Mouse (Mus musculus) cerebellum, postnatal 36 days (tissue): ENCODE measurements around the gene Mlh3.

Source experiments
- DNase-seq, 2 experiments: peaks; one replicate each; pipeline ENCODE4 v3.0.0; 2021 to 2022; ENCODE audit warnings: mixed read lengths in 2 of 2

Mlh3 gene

GRCm38 (mm10) chr12:85280845-85281651 is 10.6 kb upstream of the Mlh3 start:
- no peak for DNase-seq

DNA sequence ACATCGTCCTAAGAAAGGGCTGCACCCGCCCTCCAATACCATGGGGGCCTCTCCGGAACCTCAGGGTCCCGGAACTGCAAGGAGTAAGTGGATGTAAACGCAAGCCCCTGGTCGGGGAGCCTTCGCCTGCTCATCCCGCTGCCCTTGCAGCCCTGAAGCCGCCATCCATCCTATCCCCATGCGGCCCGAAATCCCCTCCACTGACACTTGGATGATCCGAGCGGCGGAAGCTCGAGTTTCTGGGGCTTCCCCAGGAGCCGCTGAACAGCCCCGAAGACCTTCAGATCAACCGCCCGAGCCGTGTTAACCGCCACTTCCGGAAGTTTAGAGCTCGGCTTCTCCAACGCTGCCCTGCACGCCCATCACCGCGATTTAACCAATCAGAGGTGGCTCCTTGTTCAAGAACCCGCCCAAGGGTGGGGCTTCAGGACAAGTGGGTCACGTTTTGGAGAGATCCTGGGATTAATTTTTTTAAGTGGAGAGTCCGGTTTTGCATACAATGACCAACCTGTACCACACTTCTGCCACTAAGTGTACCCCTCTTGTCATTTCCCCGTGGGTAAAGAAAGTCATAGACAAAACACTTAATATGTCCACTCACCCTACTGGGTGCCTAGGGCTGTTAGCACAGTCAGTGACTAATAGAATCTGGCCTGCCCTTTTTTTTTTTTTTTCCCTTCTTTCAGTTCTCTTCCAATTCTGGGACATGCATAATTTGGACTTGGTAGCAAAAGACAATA is 9.9 kb upstream of the Mlh3 start:
- peak; percentile 97 to 100 for DNase-seq

- peak; percentile 43 to 59 for DNase-seq
Observed at GRCm38 (mm10) chr12:85279396-85280080, 9.1 kb upstream of the Mlh3 start.

GRCm38 (mm10) chr12:85278919-85279318 is 8.5 kb upstream of the Mlh3 start:
- no peak for DNase-seq

GRCm38 (mm10) chr12:85276273-85276672 is 5.9 kb upstream of the Mlh3 start:
- no peak for DNase-seq

DNA sequence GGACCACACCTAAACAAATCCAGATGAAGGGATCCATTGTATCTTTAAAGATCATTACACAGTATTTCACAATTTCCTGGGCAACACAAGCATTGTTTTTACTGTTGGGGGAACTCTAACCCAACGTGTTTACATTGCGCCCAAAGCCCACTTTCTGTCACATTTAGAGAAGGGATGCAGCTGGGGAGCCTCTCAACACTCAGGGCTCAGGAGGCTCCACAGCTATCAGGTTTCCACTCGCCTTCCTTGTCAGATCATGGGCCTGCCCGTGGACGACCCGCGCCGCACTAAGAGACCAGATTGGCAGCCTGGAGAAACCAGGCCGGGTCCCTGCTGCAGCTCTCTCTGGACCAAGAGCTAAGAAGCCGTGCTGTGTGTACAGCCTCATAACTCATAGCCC is 3.1 kb upstream of the Mlh3 start:
- DNase-seq = no peak

DNA sequence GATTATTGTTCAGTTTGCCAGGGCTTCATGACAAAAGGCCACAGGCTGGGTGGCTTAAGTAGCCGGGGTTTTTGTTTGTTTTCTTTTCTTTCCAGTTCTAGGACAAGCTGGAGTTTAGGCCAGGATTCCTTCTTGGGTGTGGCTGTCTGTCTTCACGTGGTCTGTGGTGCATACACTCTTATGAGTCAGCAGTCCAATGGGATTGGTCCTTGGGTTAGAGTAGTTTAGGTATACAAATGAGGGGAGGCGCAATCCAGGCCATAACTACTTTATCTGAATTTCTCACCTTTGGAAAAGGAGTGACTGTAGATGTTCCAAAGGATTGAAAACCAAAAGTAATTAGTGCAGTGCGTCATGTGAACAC is 1.4 kb upstream of the Mlh3 start:
- DNase-seq = no peak

GRCm38 (mm10) chr12:85271132-85271842 is 888 bp upstream of the Mlh3 start:
- DNase-seq = no peak

- DNase-seq = no peak
Observed at GRCm38 (mm10) chr12:85269821-85270220, 578 bp downstream of the Mlh3 start.

DNA sequence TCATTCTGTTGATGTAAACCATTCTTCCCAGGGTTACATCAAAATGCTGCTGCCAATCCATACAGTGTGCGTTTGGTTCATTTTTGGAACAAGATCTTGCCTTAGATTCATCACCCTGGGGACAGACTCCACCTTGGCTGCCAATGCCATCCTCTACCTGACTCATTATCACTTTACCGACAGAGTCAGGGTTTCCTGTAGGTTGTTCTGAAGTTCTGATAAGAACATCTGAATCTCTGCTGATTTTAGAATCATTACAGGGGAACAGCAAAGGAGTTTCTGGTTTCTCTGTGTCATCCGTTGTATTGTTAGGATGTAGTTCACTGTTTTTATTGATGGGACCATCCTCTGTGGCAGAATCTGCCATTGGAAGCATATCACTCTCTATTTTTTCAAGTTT is 4.2 kb downstream of the Mlh3 start:
- DNase-seq = no peak

DNA sequence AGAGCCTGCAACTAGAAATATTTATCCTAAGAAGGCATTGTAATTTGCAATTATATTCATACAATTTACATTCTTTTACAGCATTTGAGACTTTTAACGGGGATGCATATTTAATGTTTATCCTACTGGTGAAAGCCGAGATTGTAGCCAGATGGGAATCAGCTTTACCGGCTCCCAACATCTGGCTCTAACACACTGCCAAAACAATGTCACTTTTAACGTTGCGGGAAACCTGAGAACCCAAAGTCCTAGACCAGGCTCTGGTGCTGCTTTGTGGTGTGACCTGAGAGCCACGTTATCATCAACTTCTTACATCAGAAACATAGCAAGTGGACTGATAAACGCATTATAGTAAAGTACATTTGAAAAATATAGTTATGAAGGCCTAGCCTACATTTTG is 5.5 kb downstream of the Mlh3 start:
- no peak for DNase-seq

DNA sequence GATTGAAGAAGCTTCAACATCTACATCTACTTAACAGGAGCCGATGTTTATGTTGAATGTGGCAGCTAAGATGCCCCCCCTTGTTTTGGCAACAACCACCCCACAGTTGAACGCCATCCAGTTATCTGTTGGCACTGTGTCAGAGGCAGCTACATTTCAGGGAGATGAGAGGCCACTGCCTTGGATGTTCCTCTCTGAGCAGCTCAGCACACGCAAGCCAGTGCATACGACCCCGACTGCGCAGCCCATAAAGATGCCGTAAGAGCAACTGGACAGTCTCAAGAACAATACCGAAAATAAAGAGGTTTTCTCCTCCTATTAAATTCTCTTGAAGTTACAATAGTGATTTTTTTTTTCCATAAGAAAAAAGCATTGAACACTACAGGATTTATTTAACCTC is 5.9 kb downstream of the Mlh3 start:
- DNase-seq = peak; percentile 12 to 31

DNA sequence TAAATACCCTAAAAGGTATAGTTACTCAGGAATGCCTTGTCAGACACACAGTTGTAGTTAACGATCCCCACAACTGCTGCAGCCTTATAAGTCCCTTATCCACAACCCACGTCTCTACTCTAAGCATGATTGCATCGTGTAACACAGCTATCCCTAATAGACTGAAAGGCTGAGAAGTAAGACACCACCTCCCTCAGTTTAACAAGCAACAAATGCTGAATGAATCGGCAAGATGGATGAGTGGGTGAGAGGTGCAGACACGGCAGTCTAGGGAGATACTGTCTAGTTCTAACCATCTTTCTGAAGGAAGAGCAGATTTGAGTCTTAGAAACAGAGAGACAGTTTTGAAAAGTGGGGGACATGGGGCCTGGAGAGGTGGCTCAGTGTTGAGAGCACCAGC is 7.2 kb downstream of the Mlh3 start:
- DNase-seq = no peak

DNA sequence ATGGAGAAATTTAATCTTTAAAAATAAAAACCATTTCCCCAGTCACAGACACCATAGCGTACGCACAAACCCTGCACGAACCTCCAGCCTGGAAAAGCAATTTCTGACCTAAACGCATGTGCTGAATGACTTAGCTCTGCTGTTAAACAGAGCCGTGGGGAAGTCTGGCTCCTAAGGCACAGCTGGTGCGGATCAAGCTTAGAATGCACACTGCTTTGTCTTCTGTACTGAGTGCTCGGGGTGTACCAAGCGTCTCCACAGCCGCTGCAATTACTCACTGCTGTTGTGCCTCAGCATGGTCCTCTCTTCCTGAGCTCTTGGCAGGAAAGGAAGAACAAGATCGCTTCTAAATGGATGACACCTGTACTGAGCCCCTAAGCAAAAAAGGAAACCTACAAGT is 7.9 kb downstream of the Mlh3 start:
- no peak for DNase-seq

DNA sequence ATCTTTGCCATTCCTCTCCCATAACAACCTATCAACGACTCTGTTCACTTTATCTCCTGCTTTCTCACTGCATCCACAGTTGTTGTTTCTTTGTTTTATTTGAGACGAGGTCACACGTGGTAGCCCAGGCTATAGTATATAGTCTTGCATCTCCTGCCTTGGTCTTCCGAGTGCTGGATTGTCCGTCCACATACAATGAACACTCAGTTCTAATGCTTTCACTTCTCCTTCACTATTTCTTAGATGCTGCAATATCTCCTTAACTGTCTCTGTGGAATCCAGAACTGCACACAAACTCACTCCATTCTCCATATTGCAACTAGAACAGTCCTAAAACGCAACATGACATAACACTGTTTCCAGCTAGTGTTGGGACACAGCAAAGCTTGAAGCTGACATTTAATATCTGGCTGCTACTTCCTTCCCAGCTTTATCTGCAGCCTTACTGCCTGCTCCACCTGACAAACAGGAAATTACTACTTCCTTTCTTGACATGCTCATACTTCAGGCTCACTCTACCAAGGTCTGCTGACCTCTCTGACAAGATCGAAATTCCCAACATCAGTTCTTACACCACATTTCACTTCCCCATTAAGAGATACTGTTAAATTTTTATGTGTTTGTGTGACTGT is 13.3 kb downstream of the Mlh3 start:
- DNase-seq = no peak

DNA sequence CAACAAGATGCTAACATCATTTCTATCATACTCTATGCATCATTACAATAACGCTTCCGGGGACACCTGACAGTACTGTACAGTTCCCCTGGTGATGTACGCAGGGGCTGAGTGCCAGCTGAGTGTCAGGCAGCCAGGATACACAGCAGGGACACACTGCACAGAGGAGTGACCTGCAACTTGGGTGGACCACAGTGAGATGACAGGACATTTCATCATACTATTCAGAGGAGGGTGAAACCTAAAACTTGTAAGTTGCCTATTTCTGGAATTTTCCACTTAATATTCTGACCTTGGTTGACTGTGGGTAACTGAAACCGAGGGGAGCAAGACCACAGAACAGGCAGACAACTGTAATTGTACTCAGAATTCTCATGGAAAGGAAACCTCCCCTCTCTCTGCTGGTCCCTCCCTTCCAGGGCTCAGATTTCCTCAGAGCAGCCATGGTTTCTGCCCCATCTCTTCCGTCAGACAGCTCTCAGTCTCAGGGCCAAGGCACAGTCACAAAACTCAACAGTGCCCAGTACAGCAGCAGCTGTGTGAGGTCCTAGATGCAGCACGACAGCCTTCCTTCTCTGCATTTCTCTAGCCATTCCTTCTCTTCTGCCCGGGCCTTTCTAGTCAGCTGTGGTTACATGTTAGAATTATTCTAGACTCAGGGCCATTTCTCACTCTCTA is 14.2 kb downstream of the Mlh3 start:
- DNase-seq = no peak

DNA sequence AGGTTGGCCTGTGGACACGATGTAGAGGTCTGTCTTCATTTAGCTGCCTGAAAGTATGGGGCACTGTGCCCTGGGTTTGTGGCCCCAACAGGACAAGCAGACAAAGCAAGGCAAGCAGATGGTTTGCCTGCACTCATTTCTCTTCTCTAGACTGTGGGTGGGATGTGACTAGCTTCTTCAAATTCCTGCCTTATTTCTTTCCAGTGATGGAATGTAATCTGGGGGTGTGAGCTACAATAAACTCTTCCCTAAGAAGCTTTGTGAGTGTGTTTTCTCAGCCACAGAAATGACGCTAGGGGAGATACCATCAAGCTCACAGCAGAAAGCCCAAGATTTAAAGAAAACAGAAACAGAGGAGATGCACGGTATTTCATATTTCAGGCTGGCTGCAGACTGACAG is 18.3 kb downstream of the Mlh3 start:
- no peak for DNase-seq

DNA sequence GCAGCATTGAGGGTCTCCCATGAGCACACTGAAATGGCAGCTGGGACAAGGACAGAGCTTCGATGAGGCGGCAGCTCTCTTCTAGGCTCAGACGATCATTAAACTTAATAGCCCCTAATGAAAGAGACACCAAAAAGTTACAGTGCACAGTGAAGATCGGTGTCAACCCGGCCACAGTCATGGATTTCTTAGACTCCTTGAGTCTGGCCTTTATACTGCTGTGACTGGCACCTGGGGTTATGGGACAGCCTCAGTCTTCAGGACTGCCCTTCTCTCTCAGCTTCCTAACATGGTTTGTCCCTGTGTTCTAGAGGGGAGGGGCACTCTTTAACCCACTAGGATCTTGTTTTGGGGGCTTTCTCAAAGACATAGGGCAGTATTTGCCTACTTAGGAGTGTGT is 32.8 kb downstream of the Mlh3 start:
- no peak for DNase-seq

DNA sequence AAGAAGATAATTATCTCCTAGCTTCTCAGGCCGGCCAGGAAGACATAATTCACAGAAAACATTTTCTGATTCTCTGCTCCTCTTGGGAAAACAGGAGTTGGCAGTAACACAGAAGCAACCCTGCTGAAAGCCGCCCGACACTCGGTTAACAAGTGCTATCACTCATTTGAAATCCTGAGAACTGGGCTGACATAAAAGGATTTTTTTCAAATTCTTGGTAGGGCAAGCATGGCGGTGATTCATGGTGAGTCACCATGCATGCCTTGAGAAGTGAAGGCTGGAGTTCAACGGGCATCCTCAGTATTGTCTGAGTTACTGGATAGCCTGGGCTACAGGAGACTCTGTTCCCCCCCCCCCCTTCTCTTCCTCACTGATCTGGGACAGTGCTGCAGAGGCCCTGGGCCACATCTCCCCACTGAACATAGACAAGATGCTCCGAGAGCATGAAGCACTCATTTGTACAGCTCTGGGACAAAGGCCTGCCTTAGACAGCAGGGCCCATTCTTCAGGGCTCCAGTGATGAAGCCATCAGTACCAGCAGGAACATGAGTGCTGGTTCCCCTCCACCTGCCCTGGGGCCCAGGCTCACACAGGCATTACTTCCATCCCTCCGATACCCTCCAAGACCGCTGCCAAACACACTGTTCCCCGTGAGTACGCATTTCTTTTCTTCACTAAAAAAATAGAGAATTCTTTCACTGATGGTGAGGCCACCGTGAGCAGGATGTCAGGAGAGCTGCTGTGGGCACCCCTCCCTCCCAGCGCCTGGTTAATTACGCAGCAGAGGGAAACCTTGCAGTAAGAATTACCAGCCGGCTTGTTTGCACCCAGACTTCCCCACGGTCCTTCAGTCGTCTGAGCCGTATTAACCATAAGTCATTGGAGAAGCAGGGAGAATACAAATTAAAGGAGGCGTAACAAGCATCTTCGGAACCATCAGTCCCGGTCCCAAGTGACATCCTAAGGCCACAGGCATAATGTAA is 36.7 kb downstream of the Mlh3 start:
- DNase-seq = no peak

- no peak for DNase-seq
Observed at GRCm38 (mm10) chr12:85227876-85228599, 42.4 kb downstream of the Mlh3 start.
